Mouse (Mus musculus) urinary bladder, postnatal 36 days (tissue): ENCODE results near the gene Ptf1a.

Experiments
- DNase-seq, 2 experiments: peaks; one replicate each; pipeline ENCODE4 v3.0.0; 2022; ENCODE audit warnings: low spot score in 2 of 2, mixed read lengths in 1 of 2

Ptf1a gene

DNA sequence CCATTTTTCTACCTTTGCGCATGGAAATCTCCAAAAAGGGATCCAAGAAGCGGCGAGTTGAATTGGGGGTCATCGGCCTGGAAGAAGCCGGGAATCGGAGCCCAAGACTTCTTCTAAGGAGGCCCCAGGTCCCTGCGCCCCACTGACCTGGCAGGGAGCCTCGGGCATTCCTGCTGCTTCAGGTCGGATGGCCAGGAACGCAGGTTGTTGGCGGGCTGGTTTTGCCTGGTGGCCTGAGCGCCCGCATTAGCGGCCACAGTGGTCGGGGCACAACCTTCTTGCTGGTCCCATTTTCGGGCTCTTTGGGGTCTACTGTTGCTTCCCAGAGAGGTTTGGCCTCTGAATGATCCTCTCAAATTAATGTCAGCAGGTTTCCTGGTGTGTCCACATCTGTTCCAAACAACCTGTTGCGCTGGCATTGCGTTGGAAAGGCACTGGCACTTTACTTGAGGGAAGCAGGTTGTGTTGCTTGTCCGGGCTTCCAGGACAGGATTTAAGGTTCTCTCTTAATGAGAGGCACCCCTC is 7.1 kb downstream of the Ptf1a start:
- no peak for DNase-seq

DNA sequence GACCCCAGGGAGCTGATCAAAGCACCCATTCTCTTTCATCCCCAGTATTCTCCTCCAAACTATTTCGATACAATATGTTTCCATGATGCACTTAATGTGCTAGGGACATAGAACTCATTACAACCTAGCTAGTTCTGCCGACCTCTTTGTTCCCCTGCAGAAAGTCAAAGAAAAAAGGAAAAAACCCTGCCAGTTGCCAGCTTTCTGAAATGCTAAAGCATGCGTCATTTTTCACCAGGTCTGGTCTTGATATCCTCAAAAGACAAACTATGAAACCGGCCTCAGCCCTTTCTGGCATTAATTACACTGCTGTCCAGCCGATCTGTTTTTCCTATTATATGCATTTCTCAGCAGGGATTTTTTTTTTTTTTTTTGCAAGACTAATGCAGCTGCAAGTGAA is 9.8 kb downstream of the Ptf1a start:
- no peak for DNase-seq

DNA sequence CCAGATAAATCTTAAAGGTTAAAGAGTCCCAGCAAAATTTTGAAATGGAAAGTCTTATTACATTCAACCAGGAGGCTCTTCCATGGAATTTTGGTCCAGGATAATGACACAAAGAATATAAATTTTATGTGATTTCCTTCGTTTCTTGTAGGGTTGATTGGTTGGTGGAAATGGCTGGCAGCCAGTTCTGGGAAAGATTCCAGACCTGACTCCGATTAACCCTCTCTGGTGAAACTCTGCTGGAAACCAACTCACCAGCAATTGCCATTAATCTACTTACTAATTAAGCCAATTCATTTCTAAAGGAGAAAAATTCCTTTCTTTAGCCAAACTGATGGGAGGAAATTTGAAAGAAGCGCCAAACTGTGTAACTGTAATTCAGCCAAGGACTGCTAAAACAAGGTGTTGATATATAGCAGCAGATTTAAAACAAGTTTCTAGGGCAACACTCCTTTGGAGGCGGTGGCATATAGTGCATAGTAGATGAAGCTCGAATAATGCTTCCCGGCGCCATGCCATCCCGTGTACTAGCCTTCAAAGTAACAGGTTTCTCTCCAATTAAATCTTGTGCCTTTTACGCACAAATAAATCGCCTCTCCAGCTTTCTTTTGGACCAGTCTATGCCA is 10.5 kb downstream of the Ptf1a start:
- no peak for DNase-seq

DNA sequence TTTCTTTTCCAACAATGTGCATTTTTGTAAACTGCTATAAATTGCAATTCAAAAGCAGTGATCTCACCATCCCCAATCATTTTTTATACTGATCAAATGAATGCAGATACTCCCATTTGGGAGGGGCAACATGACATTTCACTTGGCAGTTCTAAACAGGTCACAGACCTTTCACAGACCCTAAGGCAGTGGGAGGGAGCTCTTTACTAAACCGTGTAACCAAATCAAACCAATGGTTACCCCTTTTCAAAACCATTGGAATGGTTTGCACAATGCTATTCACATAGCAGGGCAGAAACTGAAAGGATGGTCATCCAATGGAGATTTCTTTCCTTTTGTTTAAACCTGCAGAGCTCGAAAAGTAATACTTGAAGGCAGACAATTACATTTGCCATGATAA is 13.3 kb downstream of the Ptf1a start:
- DNase-seq = no peak

DNA sequence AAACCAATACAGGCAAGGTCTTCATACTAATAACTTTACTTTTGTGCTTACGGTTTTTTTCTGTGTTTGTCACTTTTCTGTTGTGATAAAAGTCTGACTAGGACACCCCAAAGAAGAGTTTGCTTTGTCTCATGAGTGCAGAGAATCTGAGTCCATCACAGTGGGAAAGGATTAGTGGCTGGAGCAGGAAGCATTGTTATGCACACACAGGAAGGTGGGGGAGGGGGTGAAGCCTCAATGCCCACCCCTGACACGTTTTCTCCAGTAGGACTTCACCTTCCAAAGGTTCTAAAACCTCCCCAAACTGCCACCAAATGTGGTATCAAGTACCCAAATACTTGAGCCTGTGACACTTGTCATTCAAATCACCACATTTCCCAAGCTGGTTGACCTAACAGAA is 16.5 kb downstream of the Ptf1a start:
- no peak for DNase-seq

DNA sequence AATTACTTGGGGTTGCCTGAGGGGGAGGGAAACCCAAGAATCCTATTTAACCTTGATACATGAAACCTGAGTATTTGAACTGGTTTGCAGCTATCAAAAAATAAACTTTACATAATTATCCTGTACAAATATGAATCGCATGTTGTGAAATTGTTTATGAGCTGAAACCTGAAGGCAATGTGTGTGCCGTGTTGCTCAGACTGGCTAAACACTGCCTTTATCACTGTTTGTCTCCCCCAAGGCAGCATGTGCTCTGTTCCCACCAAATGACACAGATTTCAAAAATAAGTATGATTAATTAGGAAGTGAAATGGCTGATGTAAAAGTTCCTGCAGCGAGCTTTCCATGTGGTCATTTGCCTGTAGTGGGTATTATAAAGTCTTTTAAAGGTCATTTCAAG is 44.8 kb downstream of the Ptf1a start:
- DNase-seq = no peak
